Mouse (Mus musculus) erythroblast, embryonic 14.5 days (primary cell): ENCODE results near the gene Pdcd6. TPM values are rescaled to one million over a fixed set of nuclear protein-coding genes. Genes with fewer than 3 reads are reported as not detected.

Source experiments
- H3K27me3 ChIP-seq: 2 replicates; pipeline ENCODE4 v1.6.1; 2012; ENCODE audit warnings: inconsistent platforms; ENCODE audit not compliant: control insufficient read depth
- H3K36me3 ChIP-seq: 2 replicates; pipeline ENCODE4 v1.6.1; 2012; ENCODE audit warnings: mild to moderate bottlenecking, inconsistent platforms; ENCODE audit not compliant: control insufficient read depth
- H3K4me1 ChIP-seq: 2 replicates; pipeline ENCODE4 v1.6.1; 2012; ENCODE audit warnings: inconsistent platforms; ENCODE audit not compliant: control insufficient read depth
- H3K4me3 ChIP-seq: replicated peaks from 2 replicates; pipeline ENCODE3; 2012; ENCODE audit warnings: moderate library complexity, mild to moderate bottlenecking, inconsistent platforms
- H3K9me3 ChIP-seq: 2 replicates; pipeline ENCODE4 v1.6.1; 2012; ENCODE audit warnings: low read length, inconsistent platforms, mixed read lengths; ENCODE audit not compliant: control insufficient read depth
- GATA1 ChIP-seq: IDR thresholded peaks from 2 replicates; pipeline ENCODE4 v1.6.1; 2012; ENCODE audit warnings: low read length, inconsistent platforms, mixed read lengths
- TAL1 ChIP-seq: IDR thresholded peaks from 3 replicates; pipeline ENCODE4 v1.6.1; 2012; ENCODE audit warnings: low read length, inconsistent platforms, mixed read lengths
- polyA plus RNA-seq: library from polyadenylated mRNA; stranded (reverse); fragments of >175 nt; gene quantifications from 2 replicates; pipeline ENCODE4 v1.2.3, GENCODE M21; 2012

The Pdcd6 gene
- 2.1 and 3.0 TPM in 2 replicates for polyA plus RNA-seq

- no peak for TF ChIP-seq TAL1
- TF ChIP-seq GATA1: no peak
- Histone ChIP-seq H3K4me1 (peaks cover 38% of the 10 kb centered on the region), H3K27me3 (no peaks in the 10 kb centered on the region), H3K36me3 (peaks cover 46% of the 10 kb centered on the region), H3K9me3 (no peaks in the 10 kb centered on the region), H3K4me3 (peak within 1 kb of the TSS; percentile 74)
Observed at GRCm38 (mm10) chr13:74317170-74317849, at the start of gene Pdcd6. Pdcd6 (minus strand) TSS chr13:74317580.

DNA sequence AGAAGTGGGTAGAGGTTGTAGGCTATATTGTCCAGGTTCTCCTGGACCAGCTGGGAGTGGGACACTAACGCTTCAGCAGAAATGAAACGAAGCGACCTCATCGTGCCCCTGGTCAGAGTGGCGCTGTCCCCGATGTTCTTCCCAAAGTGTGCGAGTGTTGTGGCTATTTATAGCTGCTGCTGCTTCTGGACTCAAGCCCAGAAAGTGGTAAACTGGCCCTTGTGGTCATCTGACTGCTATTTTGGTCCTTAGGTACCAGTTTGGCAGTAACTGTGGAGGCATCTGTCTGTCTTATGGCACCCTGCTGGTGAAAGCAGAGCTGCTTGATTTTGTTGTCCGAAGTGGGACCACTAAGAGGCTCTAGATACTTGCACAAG, 46.5 kb upstream of the Pdcd6 start, which contains the start of gene Lrrc14b:
Gene Lrrc14b, minus strand, starts transcription at position 147 of the 377 bp plus-strand sequence.
- H3K9me3 ChIP-seq: no peaks in the 10 kb centered on the region
- no peaks in the 10 kb centered on the region for H3K4me1 ChIP-seq
- no peak for TF ChIP-seq TAL1
- TF ChIP-seq GATA1: no peak
- H3K27me3 ChIP-seq: no peaks in the 10 kb centered on the region
- no peak within 1 kb of the TSS for H3K4me3 ChIP-seq
- peaks cover 29% of the 10 kb centered on the region for H3K36me3 ChIP-seq

- no peaks in the 10 kb centered on the region for H3K27me3 ChIP-seq
- no peaks in the 10 kb centered on the region for H3K4me1 ChIP-seq
- H3K36me3 ChIP-seq: peaks cover 35% of the 10 kb centered on the region
- no peak for TF ChIP-seq GATA1
- H3K4me3 ChIP-seq: no peak overlapping the region
- H3K9me3 ChIP-seq: no peaks in the 10 kb centered on the region
Observed at GRCm38 (mm10) chr13:74363176-74363858, 45.9 kb upstream of the Pdcd6 start.

DNA sequence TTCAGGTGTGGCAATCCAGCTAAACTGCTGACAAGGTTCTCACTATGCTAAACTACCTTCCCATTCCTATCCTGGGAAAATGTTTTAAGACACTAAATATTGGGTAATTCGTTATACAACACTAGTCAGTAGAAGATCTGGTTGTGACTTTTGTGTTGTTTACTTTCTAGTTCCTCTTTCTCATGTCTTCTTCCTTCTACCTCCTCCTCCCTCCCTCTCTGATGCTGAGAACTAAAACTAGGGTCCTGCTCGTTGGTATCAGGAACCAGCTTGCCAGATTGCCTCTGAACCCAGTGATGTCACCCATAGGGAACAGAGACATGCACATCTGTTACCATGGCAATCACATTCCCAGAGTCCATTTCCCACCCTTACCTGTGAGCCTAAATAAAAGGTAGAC, 44.8 kb upstream of the Pdcd6 start:
- TF ChIP-seq GATA1: no peak
- no peak for TF ChIP-seq TAL1
- no peaks in the 10 kb centered on the region for H3K27me3 ChIP-seq
- peaks cover 43% of the 10 kb centered on the region for H3K36me3 ChIP-seq
- no peaks in the 10 kb centered on the region for H3K9me3 ChIP-seq
- H3K4me3 ChIP-seq: no peak overlapping the region
- H3K4me1 ChIP-seq: no peaks in the 10 kb centered on the region

GRCm38 (mm10) chr13:74356491-74356890, 39.1 kb upstream of the Pdcd6 start:
- H3K4me3 ChIP-seq: no peak overlapping the region
- no peaks in the 10 kb centered on the region; the same call in 1 of the 2 replicates for H3K4me1 ChIP-seq
- no peaks in the 10 kb centered on the region for H3K9me3 ChIP-seq
- TF ChIP-seq TAL1 (no peak), GATA1 (no peak)
- no peaks in the 10 kb centered on the region for H3K27me3 ChIP-seq
- peaks cover 84% of the 10 kb centered on the region for H3K36me3 ChIP-seq

- no peaks in the 10 kb centered on the region for H3K9me3 ChIP-seq
- H3K4me3 ChIP-seq: peak overlapping the region; percentile 82
- no peak for TF ChIP-seq TAL1
- no peak for TF ChIP-seq GATA1
- H3K36me3 ChIP-seq: peaks cover 36% of the 10 kb centered on the region
- no peaks in the 10 kb centered on the region for H3K27me3 ChIP-seq
- H3K4me1 ChIP-seq: peaks cover 21% of the 10 kb centered on the region
Observed at GRCm38 (mm10) chr13:74350435-74350906, 33.1 kb upstream of the Pdcd6 start.

- Histone ChIP-seq H3K9me3 (no peaks in the 10 kb centered on the region), H3K27me3 (no peaks in the 10 kb centered on the region), H3K36me3 (peaks cover 39% of the 10 kb centered on the region), H3K4me1 (peaks cover 21% of the 10 kb centered on the region), H3K4me3 (peak within 1 kb of the TSS; percentile 82)
- TF ChIP-seq TAL1 (no peak), GATA1 (no peak)
Observed at GRCm38 (mm10) chr13:74349566-74350434, 32.4 kb upstream of the Pdcd6 start, which contains the start of the genes Sdha and Ccdc127. Sdha (minus strand) TSS chr13:74350280. Ccdc127 (plus strand) TSS chr13:74350309.

DNA sequence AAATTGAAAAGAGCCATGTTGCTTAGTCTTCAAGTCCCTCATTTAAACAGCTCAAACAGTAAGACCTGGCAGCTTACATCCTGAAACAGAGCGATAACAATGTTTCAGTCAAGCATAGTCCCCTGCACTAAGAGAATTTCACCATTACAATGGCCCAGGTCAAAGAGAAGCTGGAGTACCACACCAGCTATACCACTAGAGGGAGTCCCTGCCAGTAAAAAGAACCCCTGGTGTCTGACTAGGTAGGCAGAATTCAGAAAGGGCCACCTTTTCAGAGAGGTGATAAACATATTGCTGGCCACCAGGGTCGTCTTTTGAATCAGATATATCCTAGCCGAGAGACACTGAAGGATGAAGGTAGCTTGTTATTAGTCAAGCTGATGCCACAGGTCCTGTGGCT, 23.7 kb upstream of the Pdcd6 start:
- Histone ChIP-seq H3K36me3 (peaks cover 88% of the 10 kb centered on the region), H3K4me1 (no peaks in the 10 kb centered on the region), H3K4me3 (no peak overlapping the region), H3K9me3 (no peaks in the 10 kb centered on the region), H3K27me3 (no peaks in the 10 kb centered on the region)
- TF ChIP-seq GATA1: no peak
- TF ChIP-seq TAL1: no peak
